Mouse (Mus musculus): ENCODE results near the gene Tcf12.

The Tcf12 gene

DNA sequence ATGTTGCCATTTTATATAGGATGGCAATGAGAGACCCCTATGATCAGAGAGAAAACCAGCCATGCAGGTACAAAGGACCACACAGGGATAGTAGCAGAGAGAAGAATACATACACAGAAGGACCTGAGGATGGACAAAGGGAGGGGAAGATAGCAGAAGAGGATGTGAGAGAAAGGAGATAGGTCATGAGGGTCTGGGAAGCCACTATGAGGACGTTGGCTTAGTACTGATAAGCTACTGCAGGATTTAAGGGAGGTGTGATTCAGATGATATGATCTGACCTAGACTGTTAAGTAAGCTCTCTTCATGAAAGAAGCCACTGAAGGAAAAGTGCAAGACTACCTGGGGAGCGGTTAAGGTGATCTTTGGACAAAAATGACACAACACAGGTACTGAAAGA, 205.1 kb downstream of the Tcf12 start:
- no peak for DNase-seq (ENCODE audit: low spot score)

DNA sequence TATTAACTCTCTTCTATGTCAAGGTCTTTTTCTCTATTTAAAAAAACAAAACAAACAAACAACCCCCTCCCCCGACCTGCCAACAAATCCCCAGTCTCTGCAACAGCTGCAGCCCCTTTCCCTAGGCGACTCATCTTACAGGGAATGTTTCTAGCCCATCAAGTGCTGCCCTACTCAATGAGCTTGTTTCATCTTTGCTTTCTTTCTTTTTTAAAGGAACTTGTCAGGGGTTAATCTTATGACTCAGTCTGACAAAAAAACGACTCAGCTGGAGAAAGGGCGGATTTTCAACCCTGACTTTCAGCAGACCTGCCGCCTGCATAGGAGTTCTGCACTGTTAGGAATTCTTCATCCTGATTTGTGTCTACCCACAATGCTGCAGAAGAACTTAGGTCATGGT, 212.8 kb downstream of the Tcf12 start:
- DNase-seq (ENCODE audit: low spot score): no peak

DNA sequence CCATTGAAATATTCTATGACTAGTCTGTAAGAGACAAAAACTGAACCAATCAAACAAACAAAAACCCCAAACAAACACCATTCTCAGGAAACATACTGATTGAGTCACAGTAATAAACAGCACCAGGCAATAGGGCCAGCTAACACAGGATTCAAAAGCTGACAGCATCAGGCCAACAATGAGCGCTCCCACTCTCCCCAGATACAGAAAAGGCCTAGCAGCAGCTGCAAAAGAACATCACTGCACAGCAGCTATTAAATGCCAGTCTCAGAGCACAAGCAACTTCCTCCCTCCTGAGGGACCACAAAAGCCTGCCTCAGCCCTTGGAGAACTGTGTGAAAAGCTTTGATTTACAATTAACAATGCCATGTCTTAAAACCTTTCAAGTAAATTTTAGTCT, 214.3 kb downstream of the Tcf12 start:
- no peak for DNase-seq (ENCODE audit: low spot score)

DNA sequence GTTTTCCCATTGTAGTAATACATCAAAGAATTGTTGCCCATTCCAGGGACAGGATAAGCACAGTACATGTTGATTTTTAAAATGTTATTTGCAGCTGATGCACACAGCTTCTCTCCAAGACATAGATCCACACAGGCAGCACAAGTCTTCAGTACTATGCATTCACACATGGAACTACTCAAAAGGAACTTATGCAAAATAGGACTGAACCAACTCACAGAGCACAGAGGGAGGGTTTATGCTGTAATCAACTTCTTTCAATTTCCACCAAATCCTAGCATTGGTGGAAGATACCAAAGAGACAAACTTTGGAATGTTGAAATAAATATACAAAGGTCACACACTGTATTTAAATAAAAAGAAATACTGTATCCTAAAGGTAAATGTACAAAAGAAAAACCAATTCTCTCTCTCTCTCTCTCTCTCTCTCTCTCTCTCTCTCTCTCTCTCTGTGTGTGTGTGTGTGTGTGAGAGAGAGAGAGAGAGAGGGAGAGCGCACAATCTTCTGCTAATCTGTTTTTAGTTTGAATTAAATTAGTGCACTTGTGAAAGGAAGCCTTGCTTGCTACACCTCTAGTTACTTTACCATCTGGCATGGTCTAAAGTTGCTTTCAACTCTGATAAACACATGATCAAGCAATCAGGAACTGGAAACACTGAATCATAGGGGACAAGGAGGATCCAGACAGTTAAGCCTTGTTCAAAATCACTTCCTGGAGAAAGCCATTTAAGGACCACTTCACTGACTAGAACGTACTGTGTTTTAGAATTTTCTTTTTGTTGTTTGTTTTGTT, 215.5 kb downstream of the Tcf12 start:
- no peak for DNase-seq (ENCODE audit: low spot score)

DNA sequence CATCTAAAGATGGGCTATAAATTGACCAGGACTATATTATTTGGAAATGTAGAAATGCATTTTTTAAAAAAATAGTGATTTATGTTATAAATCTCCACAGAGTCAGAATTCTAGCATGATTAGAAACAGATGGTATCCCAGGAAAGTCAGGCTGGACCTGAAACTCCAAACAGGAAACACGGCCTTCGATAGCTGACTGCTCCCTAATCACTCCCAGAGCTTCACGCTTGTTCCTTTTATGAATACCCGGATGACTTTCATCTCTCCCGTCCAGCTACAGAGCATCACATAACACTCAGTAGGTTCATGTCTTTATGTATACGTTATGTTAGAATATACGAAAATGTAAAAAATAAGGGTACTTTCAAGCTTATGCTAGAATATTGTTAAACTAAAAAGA, 216.4 kb downstream of the Tcf12 start:
- DNase-seq (ENCODE audit: low spot score): no peak

DNA sequence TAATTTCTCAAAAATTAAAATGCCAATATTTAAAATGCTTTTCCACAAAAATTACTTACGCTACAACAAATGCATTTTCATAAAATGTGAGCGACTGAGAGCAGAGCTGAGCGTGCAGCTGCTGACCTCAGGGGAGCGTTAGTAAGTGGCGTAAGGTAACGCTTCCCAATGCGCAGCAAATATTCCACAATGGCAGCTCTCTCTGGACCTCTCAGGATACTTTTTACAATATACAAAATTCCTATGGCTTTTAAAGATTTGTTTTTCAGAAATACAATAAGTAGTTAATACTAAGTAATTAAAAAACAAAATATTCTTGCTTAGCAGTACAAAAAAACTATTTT, 216.8 kb downstream of the Tcf12 start:
- DNase-seq (ENCODE audit: low spot score): no peak

DNA sequence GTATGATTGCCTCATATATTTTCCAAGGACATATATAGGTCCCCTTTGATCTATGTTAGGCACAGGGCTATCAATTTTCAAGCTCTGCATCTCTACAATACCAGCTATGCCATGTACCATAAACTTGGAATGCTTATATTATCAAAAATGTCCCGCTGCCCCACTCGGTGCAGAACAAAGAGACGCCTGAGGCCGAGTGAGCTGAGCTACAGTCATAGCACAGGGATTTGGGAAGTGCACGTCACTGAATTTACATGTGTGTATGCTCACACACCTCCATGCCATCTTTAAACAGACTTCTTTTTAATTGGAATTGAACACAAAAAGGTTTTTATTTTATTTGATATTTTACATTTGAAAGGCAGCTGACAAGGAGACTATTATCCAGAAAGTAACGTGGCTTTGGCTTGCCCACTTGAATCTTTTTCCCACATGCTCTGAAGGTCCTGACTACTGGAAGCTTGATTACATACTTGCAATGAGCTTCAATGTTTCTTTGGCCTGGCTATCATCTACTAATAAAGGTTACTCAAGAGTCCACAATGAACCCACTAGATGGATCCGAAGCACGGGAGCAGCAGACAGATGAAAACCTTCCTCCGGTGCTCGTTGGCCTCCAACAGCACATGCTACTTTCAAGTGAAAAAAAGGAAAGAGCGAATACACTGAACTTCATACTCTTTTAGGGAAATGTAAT, 217.3 kb downstream of the Tcf12 start:
- no peak for DNase-seq (ENCODE audit: low spot score)

DNA sequence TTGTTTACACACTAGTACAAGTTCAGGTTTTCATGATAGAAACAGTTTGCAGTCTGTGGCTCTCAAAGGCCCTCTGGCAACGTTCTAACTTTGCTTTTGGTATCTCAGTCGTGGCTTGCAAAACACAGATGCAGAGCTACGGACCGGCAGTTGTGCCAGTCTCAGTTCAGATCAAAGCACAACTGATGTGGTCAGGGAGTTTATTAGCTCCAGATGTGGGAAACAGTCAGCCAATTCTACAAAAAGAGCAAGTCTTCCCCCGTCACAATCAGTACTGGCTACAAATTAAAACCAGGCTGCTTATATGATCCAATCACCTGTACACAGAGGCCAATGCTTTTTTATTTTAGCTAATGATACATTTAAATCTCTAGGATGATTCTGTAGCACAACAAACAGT, 223.2 kb downstream of the Tcf12 start:
- no peak for DNase-seq (ENCODE audit: low spot score)

DNA sequence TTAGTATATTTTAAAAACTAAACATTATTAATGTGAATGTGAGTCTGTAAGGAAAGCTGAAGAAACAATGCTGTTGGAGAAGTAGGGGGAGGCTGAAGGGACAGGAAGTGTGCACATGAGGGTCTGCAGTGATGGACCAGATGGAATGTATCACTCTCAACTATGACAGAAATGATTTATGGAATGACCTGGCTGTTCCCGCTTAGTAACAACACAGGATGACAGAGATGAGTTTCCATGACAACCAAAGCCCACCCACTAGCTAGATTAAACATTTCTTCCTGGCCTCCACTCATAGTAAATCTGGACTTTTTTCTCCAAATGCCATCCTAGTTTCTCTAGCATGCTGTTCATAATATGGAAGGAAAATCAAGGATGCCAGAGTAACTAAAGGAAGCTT, 231.0 kb downstream of the Tcf12 start:
- DNase-seq (ENCODE audit: low spot score): no peak

DNA sequence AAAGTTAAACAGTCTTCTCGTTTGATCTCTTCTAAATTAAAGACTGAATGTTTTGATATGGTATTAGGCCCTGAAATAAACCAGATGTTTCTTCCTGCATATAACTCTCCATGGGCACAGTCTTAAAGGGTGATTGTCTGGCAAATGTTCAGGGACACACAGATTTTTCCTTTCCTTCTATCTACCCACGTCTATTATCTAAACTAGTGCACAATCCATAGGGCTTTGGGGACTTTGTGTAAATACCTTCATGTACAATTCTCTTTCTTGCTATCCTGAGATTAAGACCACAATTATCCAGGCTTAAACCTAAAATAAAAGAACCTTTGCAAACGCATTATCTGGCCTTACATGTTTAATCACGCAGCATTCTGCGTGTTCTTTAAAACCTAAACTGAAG, 231.7 kb downstream of the Tcf12 start:
- no peak for DNase-seq (ENCODE audit: low spot score)

DNA sequence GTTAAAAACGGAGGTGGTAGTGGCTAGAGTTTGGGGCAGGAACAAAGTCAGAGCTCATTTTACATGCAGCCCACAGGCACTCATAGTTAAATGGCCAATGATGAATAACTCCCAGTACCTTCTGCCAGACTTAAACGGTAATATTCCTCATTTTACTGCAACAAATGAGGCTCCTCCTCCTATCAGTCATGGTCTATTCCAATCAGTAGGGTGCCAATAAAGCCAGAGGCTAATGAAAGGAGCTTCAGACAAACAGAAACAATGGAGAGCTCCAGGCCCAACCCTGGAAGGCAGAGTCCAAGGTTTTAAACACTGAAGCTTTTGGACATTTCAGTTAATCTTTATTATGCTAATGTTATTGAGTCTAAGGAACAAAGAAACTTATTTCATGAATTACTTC, 232.3 kb downstream of the Tcf12 start:
- DNase-seq (ENCODE audit: low spot score): no peak

DNA sequence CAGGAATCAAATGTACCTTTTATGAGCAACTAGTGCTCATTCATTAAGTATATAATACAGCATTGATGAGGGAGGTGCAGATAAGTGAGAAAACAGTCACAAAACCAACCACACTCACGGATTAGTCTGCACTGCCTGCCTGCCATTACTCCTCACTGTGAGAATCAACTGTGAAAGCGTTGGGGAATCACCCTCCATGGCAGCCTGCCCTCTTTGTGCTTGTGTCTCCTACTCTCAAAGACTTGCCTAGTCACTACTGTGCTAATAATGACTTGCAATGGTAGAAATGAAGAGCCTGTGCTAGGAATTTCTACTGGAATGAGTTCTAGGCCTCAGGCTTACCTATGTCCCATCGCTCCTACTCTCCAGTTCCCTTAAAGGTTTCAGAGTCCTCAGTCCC, 233.8 kb downstream of the Tcf12 start:
- no peak for DNase-seq (ENCODE audit: low spot score)

DNA sequence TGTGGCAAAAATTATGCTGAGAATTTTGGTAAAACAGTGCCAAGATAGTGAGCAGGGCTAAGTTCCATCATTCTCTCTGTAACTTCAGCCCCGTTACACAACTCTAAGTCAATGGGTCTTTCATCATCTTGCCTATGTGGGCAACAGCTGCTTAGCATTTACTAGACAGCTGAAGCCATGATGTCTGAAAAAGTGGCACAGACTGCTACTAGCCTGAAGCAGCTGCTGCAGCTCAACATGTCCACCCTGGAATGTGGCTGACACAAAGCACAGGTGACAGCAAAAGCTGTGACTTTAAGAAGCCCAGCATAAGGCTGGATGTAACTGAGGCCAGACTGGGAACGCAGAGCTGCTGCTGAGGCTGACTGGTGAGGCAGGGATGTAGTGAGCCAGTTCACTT, 236.9 kb downstream of the Tcf12 start:
- no peak for DNase-seq (ENCODE audit: low spot score)

DNA sequence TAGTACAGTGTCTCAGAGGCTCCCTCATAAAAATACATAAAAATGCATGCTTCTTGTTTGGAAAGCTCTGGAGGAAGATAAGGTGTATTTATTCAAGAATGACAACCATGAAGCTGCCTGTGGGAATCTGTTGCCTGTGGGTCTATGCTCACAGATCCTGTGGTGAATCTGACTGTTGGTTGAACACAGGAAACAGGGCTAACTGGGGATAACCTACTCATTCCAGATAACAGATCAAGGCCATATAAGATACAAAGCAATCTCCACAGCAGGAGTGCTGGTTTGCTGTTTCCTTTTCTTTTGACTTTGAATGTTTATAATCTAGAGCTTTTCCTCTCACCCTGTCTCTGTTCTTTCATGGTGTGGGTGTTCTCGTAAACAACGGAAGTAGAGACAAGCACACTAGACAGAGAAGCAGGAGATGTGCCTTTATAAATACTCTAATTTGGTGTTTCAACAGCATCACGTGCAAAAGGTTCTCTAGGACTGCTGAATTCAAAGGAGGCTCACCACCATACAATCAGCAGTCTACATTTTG, 237.6 kb downstream of the Tcf12 start:
- no peak for DNase-seq (ENCODE audit: low spot score)

DNA sequence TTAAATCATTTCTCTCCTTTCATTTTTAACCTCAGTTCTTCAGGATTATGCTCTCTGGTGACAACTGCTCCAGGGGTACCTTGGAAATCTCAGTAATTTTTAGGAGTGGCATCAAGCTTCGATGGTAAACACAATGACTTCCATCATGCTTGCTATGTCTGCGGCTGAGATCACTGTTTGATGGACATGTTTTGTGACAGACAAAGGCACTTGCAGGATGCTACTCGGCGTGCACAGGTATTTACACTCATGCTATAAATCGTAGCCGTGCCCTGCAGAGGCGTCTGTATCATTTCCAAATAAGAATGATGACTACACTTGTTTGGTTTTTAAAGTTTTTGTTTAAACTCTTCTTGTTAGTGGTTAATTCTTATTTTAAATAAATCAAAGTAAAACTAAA, 248.3 kb downstream of the Tcf12 start:
- no peak for DNase-seq (ENCODE audit: low spot score)

DNA sequence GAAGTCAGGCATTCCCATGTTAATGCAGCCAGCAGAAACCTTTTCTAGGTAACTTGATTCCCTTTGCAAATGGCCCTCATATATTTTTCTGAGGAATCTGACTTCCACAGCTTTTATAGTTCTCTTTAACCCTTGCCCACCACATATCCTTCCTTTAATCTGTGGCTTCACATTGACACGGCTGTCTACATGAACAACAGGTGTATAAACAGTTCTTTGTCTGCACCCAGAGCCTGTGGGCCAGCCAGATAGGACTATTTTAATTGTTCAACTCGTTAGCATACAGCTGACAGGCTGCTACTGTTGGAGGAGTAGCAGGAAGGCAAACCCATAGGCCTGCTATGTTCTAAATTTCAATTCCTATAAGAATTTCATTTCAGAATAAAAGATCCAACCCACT, 250.0 kb downstream of the Tcf12 start:
- DNase-seq (ENCODE audit: low spot score): no peak

DNA sequence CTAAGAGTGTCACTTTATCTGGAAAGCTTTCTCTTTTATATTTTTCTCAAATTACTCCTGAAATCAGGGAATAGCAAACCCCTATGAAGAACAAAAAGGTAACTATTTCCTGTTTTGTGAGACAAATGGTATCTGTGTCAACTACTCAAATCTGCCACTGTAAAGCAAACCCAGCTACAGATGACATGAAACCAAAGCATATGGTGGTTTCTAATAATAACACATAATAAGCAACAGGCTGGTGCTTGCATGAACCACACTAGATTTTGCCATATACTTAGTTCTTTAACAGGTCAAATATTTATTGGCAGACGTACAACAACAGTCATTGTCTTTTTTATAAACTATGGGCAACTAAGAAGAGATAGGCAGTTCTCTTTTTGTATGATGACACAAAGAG, 253.7 kb downstream of the Tcf12 start:
- no peak for DNase-seq (ENCODE audit: low spot score)

DNA sequence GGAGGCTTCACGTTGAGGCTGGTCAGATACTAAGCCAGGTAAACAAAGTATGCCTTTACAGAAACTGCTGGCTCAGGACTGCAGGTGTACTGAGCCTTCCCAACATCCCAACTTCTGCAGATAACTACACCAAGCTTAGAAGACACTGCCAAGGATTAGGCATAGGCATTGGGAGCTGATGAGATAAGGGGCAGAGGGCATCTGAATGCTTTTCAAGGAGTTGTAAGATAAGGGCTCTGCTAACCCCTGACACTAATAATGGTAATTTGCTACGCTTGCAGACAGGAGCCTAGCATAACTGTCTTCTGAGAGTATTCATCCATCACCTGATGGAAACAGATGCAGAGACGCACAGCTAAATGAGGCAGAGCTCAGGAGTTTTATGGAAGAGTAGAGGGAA, 257.8 kb downstream of the Tcf12 start:
- no peak for DNase-seq (ENCODE audit: low spot score)

DNA sequence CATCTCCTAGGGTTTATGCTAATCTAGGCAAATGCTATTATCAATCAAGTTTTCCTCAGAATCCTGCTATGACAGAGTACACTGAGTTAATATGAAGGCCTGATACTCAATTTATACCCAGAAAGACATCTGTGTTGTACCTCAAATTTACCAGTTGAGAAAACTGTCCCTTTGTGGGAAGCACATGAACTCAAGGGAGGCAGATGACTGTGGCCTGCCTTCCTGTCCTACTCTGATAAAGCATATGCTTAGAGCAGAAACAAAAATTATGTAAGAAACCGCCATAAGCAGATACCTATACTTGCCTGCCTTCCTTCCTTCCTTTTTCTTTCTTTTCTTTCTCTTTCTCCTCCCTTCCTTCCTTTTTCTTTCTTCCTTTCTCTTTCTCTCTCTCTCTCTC, 261.4 kb downstream of the Tcf12 start:
- no peak for DNase-seq (ENCODE audit: low spot score)

DNA sequence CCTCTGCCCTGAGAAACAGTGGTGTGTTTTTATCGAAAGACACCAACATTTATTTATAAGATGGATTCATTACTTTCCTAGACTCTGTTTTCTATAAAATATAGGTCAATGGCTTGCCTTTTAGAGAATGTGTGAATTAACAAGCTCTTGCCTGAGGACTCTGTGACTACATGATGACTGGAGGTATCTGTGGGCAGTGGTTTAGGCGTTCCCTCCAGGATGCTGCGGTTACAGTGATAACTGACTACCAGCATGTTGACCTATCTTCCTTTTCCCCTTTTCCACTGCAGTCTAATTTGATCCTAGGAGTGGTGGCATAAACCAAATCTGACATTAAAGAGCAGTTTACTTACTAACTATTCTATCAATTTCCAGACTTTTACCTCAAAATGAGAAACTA, 263.3 kb downstream of the Tcf12 start:
- peak; percentile 7 for DNase-seq (ENCODE audit: low spot score)

DNA sequence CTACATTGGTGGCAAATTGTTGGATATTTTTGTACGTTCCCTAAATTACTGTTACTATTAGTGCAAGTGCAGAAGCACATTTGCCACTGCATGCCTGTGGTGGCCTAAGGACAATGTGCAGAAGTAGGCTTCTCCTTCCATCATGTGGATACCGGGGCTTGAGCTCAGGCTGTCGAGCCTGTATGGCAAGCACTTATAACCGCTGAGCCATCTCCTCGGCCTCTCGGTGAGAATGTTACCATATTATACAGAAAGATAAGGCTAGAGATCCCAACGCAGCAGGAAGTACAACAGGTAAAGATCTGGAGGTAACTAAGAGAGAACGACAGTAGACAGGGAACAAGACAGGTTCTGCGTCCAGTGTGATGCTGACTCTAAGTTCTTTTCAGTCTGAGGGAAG, 263.8 kb downstream of the Tcf12 start:
- DNase-seq (ENCODE audit: low spot score): no peak

DNA sequence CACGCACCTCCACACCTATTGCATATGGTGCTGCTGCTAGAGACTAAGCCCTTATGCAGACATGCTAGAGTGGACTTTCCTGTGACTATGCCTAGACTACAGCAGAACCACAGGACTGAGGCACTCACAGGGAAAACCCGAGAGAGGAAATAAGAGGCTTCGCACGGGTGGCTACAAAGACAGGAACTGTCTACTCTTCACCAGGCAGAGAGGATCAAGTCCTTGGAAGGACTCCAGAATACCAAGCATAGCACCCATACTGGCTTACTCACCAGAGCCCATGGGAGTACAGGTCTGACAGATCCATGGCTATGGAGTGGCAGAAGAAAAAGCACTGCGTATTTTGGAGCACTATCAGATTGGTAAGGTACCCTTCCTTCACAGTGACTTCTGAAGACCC, 269.8 kb downstream of the Tcf12 start:
- DNase-seq (ENCODE audit: low spot score): no peak

DNA sequence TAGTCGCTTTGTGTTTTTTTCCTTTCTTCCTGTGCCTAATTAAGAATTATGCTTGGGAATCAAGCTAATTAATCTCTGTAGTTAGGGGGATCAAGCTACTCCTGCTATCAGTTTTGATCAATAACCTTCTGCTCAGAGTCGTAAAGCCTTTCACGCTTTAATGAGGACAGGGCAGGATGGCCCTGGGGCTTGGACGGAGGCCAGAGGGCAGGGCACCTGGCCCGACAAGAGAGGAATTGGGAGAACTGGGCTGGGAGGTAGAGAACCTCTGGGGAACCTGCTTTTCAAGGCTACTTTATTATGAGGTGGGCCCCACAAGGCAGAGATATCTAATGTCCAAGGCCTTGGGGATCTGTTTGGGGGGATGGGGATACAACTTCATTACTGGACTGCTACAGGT, 274.3 kb downstream of the Tcf12 start:
- DNase-seq (ENCODE audit: low spot score): no peak

DNA sequence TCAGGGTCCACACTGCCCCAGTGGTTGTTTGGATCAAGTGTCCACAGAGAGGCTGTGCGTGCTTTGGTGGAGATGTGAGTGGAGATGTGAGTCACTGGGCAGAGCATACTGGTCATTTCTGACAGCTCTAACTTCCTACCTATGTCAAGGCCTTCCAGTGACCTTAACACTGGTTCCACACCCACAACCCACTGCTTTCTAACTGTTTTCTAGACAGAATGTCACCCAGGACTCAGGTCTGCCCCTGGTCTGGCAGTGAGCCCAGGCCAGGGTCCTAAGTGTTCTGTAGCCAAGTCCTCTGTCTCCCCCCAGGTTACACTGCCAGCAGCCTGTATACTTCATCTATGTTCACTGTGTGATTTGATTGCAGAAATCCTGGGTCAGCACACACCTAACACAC, 275.3 kb downstream of the Tcf12 start:
- DNase-seq (ENCODE audit: low spot score): no peak

Data from c-Kit-positive CD71-positive TER-119-positive erythroid progenitor cells, embryonic 14.5 days (primary cell).